Mouse (Mus musculus) liver, embryonic 14.5 days (tissue): ENCODE results near the gene Dscam.

Source experiments
- CTCF ChIP-seq: IDR thresholded peaks from 2 replicates; pipeline ENCODE4 v1.5.1; 2016; ENCODE audit warnings: antibody characterized with exemption, low read depth, control low read depth
- EP300 ChIP-seq: IDR thresholded peaks from 2 replicates; pipeline ENCODE4 v1.6.1; 2016; ENCODE audit warnings: antibody characterized with exemption, low read depth

- TF ChIP-seq CTCF (no peak), EP300 (no peak)
Observed at GRCm38 (mm10) chr16:97192296-97192695, 21.7 kb upstream of the Dscam start.
